Mouse (Mus musculus) cerebellum, adult 2 months (tissue): ENCODE data around the gene Nhlrc4. TPM values are rescaled to one million over a fixed set of nuclear protein-coding genes. Genes with fewer than 3 reads are reported as not detected.

ENCODE experiments used
- DNase-seq, 2 experiments: peaks; one replicate each; pipeline ENCODE4 v3.0.0; 2021
- H3K27ac ChIP-seq: fragments of 200-500 bp; 2 replicates; pipeline ENCODE4 v1.5.1; 2012; ENCODE audit warnings: low read length, control low read depth, inconsistent platforms; ENCODE audit not compliant: insufficient read depth
- H3K27me3 ChIP-seq: fragments of 200-500 bp; 2 replicates; pipeline ENCODE4 v1.6.1; 2012; ENCODE audit warnings: inconsistent platforms, mild to moderate bottlenecking, low read length, moderate library complexity; ENCODE audit not compliant: control insufficient read depth, insufficient read depth
- H3K4me1 ChIP-seq: fragments of 200-500 bp; 2 replicates; pipeline ENCODE4 v1.6.1; 2011; ENCODE audit warnings: low read length; ENCODE audit not compliant: control insufficient read depth, insufficient read depth
- H3K4me3 ChIP-seq: fragments of 200-500 bp; replicated peaks from 2 replicates; pipeline ENCODE3; 2011; ENCODE audit warnings: mild to moderate bottlenecking, low read depth, low read length, control low read depth; ENCODE audit not compliant: insufficient read depth
- CTCF ChIP-seq: fragments of 200-500 bp; IDR thresholded peaks from 2 replicates; pipeline ENCODE4 v1.5.1; 2011; ENCODE audit warnings: low read depth, mild to moderate bottlenecking, control low read depth, low read length, moderate library complexity, borderline replicate concordance; ENCODE audit not compliant: insufficient read depth
- POLR2A ChIP-seq: fragments of 200-500 bp; IDR thresholded peaks from 2 replicates; pipeline ENCODE4 v1.6.1; 2011; ENCODE audit warnings: low read length, control low read depth, borderline replicate concordance; ENCODE audit not compliant: insufficient read depth
- WGBS: fragments of 180-500 bp; shearing (Covaris S2); methylation state at CpG from one replicate; pipeline ENCODE4 v1.1.7; 2018; 5-methylcytosine and 5-hydroxymethylcytosine counted together
- polyA plus RNA-seq: library from polyadenylated mRNA; depleted of rRNA; stranded (reverse); fragments of >200 nt; gene quantifications from 2 replicates; pipeline ENCODE4 v1.2.3, GENCODE M21; 2012

Gene Nhlrc4
- polyA plus RNA-seq, 1 experiment: 2.5 TPM

DNA sequence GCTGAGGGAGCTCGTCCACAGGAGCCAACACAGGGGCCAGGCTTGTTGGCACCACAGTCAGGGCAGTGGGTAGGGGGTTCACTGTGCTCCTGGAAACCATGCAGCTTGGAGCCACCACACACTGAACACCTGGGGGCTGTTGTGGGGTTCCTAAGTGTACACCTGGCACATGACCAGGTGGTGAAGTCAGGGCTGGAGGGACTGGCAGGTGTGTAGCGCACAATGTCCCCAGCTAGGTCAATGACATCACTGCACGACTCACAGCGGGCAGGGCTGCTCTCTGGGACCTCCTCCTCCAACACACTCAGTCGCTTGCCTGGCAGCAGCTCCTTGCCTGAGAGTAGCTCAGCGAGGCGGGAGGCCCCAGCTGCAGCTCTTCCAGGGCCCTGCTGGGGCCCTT is 19.5 kb upstream of the Nhlrc4 start:
- WGBS: 12% methylated on average over 7 of the region's 7 CpGs
- Histone ChIP-seq H3K27me3 (no peaks in the 10 kb centered on the region), H3K4me1 (peaks cover 62% of the 10 kb centered on the region), H3K27ac (peak overlapping the region; percentile 10), H3K4me3 (no peak overlapping the region)
- DNase-seq: peak; percentile 61 to 71
- TF ChIP-seq POLR2A: 0 out of 2 replicates have a peak, but pooled peaks have one; percentile 14
- no peak for TF ChIP-seq CTCF

DNA sequence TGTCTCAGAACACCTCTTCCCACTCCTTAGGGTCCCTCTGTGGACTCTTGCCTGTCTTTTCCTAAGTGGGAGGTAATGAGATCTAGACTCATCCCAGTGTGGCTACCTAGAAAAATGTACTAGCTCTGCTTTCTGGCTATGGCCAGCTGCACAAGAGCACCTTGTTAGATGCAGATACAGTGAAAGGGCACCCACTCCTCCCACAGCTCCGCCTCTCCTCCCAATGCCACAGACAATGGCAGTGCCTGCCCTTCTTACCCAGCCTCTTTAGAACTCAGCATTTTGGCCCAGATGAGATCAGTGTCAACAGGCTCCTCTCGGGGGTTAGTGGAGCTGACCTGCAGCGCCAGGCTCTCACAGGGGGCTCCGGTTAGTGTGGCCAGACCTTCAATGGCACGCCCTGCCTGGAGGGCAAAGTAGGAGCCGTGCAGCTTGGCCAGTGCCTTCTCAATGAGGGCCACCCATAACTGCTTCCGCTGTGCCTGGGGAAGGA is 17.7 kb upstream of the Nhlrc4 start:
- H3K4me3 ChIP-seq: no peak overlapping the region
- DNase-seq: no peak
- TF ChIP-seq CTCF: no peak
- no peak for TF ChIP-seq POLR2A

DNA sequence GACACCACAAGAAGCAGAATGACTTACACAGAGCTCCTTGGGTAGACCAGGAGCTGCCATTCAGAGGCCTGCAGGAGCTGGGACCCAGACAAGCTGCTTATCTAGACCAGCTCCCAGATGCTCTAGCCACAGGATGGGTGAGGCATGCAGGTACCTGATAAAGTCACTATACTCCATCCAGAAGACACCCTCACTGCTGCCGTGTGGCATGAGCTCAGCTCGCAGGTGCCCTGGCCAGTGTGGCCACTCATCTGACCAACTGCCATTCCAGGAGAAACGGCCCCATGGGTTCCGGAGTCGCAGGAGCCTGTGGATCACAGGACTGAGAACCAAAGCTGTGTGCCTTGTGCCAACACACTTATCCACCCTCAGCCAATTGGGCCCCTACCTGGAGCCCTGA is 16.8 kb upstream of the Nhlrc4 start:
- DNase-seq: no peak
- TF ChIP-seq CTCF: no peak
- TF ChIP-seq POLR2A: no peak
- no peak overlapping the region for H3K27ac ChIP-seq
- H3K27me3 ChIP-seq: no peaks in the 10 kb centered on the region
- no peak overlapping the region for H3K4me3 ChIP-seq
- peaks cover 71% of the 10 kb centered on the region for H3K4me1 ChIP-seq
- 91% methylated on average over 5 of the region's 5 CpGs for WGBS

More for the DNA sequence above, 17.7 kb upstream of the Nhlrc4 start:
- no peak overlapping the region for H3K27ac ChIP-seq
- WGBS: 91% methylated on average over 7 of the region's 7 CpGs
- peaks cover 70% of the 10 kb centered on the region for H3K4me1 ChIP-seq
- no peaks in the 10 kb centered on the region for H3K27me3 ChIP-seq

DNA sequence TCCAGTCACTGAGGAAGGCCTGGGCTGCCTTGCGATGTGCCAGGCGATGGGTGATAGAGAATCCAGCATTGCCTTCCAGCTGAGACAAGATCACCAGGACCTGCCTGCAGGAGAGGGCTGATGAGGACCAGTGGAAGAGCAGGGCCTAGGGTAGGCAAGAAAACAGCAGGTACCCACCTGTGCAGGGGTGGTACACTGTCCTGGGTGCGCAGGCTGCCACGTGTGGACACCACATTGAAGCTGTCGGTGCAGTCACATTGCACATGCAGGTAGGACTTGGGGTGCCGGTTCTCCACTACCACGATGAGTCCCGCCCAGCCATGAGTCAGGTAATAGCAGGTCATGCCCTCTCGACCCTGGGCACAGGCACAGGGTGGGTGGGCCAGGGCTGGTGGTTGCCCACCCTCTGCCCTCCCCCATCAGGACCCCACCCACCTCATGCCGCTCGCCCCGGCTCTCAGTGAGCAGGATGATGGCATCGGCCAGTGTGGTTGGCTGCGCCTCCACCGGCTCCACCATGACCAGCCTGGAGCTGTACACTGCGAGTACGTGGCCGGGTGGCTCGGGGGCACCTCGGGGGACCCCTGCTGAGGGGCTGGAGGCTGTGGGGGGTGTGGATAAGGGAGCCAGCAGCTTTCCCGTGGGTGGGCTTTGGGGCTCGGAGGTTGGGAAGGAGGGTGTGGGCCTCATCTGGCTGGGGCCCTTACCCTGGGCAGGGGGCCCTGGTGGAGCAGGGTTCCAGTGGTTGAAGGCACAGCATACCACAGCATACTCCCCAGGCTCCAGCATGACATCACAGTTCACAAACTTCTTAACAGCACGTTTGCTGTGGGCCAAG is 15.1 kb upstream of the Nhlrc4 start:
- no peak for DNase-seq
- H3K4me1 ChIP-seq: peaks cover 76% of the 10 kb centered on the region
- TF ChIP-seq CTCF (no peak), POLR2A (no peak)
- no peak overlapping the region for H3K4me3 ChIP-seq
- no peak overlapping the region for H3K27ac ChIP-seq
- no peaks in the 10 kb centered on the region for H3K27me3 ChIP-seq
- WGBS: 74% methylated on average over 23 of the region's 23 CpGs

DNA sequence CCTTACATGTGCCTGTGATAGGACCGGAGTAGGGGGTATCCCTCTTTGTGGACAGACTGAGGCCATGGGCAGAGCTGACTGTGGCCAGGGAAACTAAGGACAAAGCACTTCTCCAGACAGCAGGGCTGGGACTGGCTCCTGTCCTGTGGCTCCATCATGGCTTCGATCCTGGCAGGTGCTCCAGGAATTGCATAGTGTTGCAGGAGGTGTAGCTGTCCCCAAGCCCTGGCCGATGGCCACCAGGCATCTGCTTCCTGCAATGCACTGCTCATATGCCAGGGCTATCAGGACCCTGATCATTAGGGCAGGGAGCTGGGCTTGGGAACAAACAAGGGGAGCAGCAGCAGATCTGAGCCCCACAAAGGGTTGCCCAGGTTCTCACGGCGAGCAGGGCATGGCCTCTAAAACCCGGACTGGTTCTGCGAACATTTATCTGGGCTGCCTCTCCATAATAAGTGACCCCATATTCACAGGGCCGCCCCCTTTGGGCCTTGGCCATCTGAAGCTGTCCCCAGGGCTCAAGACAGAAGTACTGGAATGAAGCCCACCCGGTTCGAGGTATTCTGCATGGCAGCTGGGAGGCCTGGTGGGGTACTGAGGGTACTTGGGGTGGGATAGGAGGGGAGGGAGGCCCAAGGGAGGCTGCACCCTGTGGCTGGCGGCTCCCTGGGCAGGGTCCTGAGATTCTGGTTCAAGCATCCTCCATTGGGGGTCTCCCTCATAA is 14.2 kb upstream of the Nhlrc4 start:
- no peaks in the 10 kb centered on the region for H3K27me3 ChIP-seq
- WGBS: 34% methylated on average over 11 of the region's 11 CpGs
- TF ChIP-seq CTCF (no peak), POLR2A (no peak)
- DNase-seq: peak; percentile 65
- H3K27ac ChIP-seq: peak overlapping the region; percentile 40; the same call in 1 of the 2 replicates
- H3K4me3 ChIP-seq: no peak overlapping the region
- peaks cover 72% of the 10 kb centered on the region for H3K4me1 ChIP-seq

DNA sequence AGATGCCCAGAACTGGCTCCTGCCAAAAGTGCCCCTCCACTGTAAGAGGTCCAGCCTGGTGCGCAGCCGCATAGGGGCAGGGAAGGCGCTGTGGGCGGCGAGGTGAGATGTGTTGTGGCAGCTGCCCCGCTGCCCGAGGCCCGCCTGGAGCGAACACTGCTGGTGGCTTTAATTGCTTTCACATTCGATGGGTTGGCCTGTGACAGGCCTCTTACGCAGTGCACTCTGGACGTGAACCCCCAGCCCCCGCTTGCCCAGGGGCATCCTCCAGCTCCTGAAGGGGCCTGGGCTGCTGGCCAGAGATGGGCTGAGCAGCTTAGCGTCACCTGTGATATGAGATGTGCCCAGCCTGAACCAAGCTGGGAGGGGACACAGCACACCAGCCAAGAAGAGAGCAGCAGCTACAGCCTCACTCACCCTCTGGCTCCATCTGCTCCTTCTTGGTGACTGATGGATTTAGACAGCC is 12.9 kb upstream of the Nhlrc4 start:
- Histone ChIP-seq H3K27me3 (no peaks in the 10 kb centered on the region), H3K4me3 (no peak overlapping the region), H3K27ac (peak overlapping the region; percentile 10), H3K4me1 (peaks cover 70% of the 10 kb centered on the region)
- WGBS: 17% methylated on average over 14 of the region's 14 CpGs
- TF ChIP-seq POLR2A (no peak), CTCF (no peak)
- DNase-seq: peak; percentile 50 to 60

DNA sequence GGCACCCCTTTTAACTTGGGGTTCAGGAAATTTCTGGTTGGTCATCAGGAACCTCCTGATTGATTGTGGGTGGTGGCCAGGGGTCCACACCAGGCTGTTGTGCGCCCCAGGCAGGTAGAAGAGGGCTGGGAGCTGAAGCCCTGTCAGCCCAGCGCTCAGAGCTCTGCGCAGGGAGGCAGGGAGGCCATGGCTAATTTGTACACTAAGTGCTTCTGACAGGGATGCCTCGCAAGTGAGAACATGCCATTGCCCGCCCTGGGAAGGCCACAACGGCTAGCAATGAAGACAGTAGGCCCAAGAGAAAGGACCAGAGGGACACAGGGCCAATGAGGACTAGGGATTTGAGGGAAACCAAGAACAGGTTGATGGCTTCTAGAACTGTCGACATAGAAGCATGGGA is 11.9 kb upstream of the Nhlrc4 start:
- Histone ChIP-seq H3K4me1 (peaks cover 74% of the 10 kb centered on the region), H3K27ac (peak overlapping the region; percentile 68), H3K27me3 (no peaks in the 10 kb centered on the region), H3K4me3 (no peak overlapping the region)
- DNase-seq: peak in 1 of 2 experiments; percentile 51
- TF ChIP-seq CTCF (no peak), POLR2A (no peak)
- WGBS: 26% methylated on average over 7 of the region's 7 CpGs

DNA sequence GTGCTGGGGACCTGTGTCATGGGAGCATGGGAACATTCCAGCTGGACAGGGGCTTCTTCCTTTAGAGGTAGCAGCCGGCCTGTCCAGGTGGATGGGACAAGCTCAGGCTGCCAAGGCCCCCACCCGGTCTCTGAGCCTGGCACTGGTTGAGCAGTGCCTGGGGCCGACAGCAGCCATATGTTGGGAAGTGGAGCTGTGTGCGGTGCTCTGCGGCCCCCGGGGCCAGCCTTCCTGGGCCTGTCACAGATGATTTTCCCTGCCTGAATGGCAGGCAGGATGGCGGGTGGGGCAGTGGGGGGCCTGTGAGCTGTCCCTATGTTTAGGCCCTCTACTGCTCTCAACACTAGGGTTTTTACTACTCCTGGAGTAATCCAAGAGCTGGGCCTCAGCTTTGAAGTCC is 11.4 kb upstream of the Nhlrc4 start:
- no peak for TF ChIP-seq CTCF
- 0 out of 2 replicates have a peak, but pooled peaks have one; percentile 16 for TF ChIP-seq POLR2A
- 11% methylated on average over 7 of the region's 7 CpGs for WGBS
- DNase-seq: peak; percentile 84 to 93
- Histone ChIP-seq H3K4me3 (no peak overlapping the region), H3K27ac (peak overlapping the region; percentile 68), H3K27me3 (no peaks in the 10 kb centered on the region), H3K4me1 (peaks cover 74% of the 10 kb centered on the region)
